Mouse (Mus musculus): ENCODE data around the gene Zcrb1.
A peak's percentile ranks its signal among the peaks of the same experiment; 100 is the strongest.

Gene Zcrb1

GRCm38 (mm10) chr15:93368558-93368957 is 29.6 kb downstream of the Zcrb1 start:
- no peak for DNase-seq

GRCm38 (mm10) chr15:93365561-93365960 is 32.6 kb downstream of the Zcrb1 start:
- DNase-seq = no peak

- DNase-seq = no peak
Measured at GRCm38 (mm10) chr15:93358346-93359095, 39.6 kb downstream of the Zcrb1 start.

DNA sequence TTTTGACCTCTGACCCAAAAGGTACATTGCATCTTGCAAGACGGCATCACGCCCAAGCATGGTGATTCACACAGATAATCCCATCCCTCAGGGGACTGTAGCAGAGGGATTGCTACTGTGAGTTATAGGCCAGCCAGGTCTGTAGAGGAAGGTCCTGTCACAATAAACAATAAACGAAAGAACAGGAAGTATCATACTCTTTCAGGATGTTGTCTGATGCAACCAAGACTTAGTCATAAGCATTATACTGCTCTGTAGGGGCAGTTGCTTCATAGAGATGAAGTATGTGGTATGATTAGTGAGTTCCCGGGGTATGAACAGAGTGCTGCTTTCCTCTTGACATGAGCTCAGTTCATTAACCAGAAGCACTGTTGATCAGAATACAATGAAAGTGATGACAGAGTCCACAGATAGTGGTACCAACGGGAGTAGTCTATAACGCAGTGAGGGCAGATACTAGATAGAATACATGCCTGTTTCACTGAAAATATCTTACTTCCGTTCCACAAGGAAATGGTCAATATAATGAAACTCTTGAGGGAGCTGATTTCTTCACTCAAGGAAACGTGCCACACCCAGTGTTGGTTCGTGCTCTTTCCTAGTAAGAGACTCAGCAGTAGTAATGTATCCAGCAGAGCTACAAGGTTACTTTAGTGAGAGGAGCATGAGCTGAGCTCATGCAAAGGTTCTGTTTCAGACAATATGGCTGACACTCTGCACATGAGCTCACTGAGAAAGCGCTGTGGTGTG is 57.3 kb downstream of the Zcrb1 start:
- DNase-seq = no peak

GRCm38 (mm10) chr15:93336925-93337761 is 61.0 kb downstream of the Zcrb1 start, which contains the start of gene Yaf2:
Gene Yaf2 (minus strand): TSS chr15:93336935.
- peak; percentile 93 for DNase-seq

GRCm38 (mm10) chr15:93336658-93336924 is 61.5 kb downstream of the Zcrb1 start:
- no peak for DNase-seq

All from retina, postnatal 1 day (tissue).